Mouse (Mus musculus) layer of hippocampus, postnatal 36 days (tissue): ENCODE measurements at regions not wholly inside any gene's neighbourhood (a gene's known extent, or its start where the extent isn't known, plus 50 kb on each side); places are given as distances from the start of the nearest gene placed in this dataset.

Source experiments
- DNase-seq, 2 experiments: peaks; one replicate each; pipeline ENCODE4 v3.0.0; 2022

- DNase-seq: no peak
These were observed 52.7 kb upstream of the Ccn6 start for GRCm38 (mm10) chr10:39216142-39216904.

GRCm38 (mm10) chr10:39214563-39214962 is 51.0 kb upstream of the Ccn6 start:
- DNase-seq: no peak
